Mouse (Mus musculus): ENCODE measurements around the gene Prkar1b.

DNA sequence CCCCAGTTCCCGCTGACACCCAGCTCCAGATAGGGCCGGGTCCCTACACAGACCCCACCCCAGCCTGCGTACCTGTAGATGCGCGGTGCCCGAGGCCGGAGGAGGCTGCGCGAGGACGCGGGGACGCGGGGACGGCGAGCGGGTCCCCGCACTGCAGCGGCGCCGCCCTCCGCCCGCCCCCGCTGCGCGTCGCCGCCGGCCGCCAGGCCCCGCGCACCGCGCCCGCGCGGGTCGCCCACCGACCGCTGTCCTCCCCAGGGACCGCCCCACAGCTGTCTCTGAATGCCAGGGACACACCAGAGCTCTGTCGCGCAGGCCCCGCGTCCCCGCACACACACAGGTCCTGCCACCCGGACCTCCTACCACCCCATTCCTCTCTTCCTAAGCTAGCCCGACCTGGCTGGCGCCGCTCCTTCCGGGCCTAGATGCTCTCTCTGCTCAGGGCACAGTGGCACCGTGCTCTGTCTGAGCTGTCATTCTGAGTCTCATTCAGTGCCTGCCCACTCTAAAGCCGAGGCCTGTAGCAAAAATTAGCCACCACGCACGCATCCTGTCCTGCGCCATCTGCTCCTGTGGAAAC is 20.1 kb downstream of the Prkar1b start:
- TF ChIP-seq EP300 (optimal IDR thresholded peaks at IDR 0.05) (no peak), CTCF (IDR thresholded peaks at IDR 0.05; ENCODE audit: low read depth) (no peak)

Measured in stomach, postnatal 0 days (tissue).